Mouse (Mus musculus) adrenal gland, postnatal 10 days (tissue): ENCODE data around the gene Slc7a6. TPM values are rescaled to one million over a fixed set of nuclear protein-coding genes. Genes with fewer than 3 reads are reported as not detected.
A peak's percentile ranks its signal among the peaks of the same experiment; 100 is the strongest.

Experiments
- DNase-seq: peaks from one replicate; pipeline ENCODE4 v3.0.0; 2021; ENCODE audit warnings: mixed read lengths
- total RNA-seq, 2 experiments: library from RNA; stranded (reverse); gene quantifications; 2 replicates each; pipeline ENCODE4 v1.2.3; 2021

The Slc7a6 gene
- total RNA-seq, 2 experiments from 2014 or later, result 28.2 to 28.7 TPM

DNA sequence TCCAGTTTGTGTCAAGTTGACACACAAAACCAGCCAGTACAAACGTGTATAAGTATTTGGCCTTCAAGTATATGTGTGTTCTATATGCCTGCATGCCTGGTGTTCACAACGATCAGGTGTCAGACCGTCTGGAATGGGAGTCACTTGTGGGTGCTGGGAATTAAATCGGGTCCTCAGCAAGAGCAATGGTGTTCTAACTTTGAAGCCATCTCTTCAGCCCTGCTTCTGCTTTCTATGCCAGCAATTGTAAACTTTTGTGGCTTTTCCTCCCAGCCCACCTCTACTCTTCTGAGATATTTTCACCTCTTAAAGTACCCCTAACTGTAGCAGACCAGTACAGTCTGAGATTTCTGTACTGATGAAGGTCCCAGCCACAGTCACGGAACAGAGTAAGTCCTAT is 28.5 kb upstream of the Slc7a6 start:
- no peak for DNase-seq

DNA sequence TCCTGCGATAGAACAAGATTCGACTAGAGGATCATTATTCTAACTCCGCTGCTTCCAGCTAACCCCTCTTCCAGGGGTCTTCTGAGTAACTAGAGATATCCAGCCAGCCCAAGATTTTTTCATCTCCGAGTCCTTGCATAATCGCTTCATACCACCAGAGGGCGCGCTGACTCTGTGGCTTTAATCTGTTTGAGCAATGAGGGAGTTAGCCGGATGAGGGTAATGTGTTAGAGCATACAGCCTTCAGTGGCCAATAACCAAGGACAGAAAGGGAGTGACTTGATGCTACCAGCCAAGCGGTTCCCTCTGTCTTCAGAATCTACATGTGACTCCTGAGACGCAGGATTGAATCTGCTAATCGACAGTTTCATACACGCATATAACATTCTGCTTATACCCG is 27.9 kb upstream of the Slc7a6 start:
- peak; percentile 90 for DNase-seq

DNA sequence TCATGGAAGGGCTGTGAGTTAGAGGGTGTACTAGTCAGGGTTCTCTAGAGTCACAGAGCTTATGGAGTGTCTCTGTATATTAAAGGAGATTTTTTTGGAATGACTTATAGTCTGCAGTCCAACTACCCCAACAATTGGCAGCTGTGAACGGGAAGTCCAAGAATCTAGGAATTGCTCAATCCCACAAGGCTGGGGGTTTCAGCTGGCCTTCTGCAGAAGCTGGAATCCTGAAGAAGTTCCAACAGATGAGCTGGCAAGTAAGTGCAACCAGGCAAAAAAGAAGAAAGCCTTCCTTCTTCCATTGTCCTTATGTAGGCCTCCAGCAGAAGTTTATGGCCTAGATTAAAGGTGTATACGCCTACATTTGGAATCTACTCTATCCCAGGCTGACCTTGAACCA is 23.3 kb upstream of the Slc7a6 start:
- DNase-seq, result no peak

DNA sequence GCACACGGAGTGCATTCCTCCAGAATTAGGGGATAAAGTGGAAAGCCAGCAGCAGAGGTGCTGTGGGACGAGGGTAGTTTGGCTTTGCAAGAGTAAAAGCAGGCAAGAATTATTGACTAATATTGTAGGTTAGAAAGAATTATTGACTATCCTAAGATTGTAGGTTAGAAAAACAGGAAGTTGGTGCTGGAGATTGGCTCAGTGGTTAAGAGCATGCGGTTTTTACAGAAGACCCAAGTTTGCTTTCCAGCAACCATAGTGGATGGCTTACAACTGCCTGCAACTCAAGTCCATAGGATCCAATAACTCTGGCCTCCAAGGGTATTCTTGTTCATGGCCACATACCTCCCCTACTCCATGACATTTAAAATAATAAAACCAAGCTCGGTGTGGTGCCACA is 22.6 kb upstream of the Slc7a6 start:
- no peak for DNase-seq

DNA sequence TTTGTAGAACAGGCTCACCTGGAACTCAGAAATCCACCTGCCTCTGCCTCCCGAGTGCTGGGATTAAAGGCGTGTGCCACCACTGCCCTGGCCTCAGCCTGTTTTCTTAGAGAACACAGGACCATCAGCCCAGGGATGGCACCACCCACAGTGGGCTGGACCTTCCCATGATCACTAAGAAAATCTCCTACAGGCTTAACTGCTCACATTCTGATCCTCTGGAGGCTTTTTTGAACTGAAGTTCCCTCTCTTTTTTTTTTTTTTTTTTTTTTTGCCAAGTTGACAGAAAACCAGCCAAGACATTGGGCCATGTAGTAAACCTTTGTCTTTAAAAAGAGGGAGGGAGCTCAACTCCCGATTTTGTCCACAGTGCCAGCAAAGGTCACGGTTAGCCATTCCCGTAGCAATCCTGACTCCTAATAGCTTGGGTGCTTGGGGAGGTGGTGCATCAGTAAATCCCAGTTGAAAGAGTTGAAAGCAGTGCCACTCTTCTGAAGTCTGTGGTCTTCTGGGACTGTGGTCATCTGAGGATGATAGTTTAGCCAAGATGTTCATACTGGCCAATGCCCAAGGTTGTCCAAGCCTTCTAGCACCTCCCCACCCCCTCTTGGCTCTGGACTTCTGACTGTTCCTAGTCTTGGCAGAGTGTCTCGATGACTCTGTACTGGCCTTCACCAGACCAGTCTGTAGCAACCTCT is 20.6 kb upstream of the Slc7a6 start:
- DNase-seq, result peak; percentile 84

DNA sequence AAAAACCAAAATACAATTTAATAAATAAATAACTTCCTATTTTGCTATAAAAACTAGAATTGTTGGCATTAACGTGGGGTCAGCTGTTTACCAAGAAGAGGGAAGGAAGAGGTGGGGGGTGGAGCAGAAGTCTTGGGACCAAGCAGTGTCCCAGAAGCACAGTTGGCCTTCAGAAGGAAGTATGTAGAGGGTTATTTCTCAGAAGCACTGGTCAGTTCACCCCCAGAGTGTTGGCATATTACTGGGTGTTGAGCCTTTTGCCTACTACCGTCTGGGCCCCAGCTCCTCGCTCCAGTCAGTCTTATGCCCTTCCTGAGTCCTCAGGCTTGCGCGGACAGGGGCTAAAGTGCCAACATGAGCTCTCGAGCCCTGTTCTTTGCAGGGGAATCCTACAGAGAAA is 19.6 kb upstream of the Slc7a6 start:
- DNase-seq, result peak; percentile 63

DNA sequence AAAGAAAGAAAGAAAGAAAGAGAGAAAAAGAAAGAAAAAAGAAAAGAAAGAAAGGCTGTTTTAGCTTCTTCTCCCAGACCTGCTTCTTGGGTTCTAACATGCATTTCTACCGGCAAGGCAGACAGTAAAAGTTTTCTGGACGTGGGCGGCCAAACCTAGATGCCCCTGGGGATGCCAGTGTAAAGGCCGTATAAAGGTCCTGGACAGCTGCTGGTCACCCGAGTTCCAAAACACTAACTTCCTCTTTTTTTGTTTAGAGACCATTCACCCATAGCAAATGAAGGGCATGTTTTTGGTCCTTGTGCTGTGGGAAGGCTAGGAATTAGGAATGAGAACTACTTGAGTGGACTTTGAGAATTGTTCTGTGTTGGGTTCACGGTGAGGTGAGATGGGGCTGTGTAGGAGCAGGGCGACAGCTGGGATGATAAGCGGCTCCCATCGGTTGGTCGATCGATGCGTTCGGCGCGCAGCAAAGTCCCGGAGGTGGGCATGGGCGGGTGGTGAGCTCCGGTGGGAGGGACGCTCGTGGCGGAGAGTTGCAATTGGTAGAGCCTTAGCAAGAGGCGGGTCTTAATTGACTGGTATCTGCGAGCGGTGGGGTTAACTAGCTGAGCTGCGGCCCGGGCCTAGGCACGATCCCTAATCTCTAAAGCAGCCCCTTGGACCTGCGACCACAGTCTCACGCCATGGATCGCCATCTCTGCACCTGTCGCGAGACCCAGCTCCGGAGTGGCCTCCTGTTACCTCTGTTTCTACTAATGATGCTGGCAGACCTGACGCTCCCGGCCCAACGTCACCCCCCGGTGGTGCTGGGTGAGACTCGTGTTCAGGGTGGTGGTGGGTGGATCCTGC is 18.6 kb upstream of the Slc7a6 start, which contains the start of gene Pla2g15:
Pla2g15 (plus strand) TSS at position 599 of the 852 bp plus-strand sequence.
- peak; percentile 95 for DNase-seq

DNA sequence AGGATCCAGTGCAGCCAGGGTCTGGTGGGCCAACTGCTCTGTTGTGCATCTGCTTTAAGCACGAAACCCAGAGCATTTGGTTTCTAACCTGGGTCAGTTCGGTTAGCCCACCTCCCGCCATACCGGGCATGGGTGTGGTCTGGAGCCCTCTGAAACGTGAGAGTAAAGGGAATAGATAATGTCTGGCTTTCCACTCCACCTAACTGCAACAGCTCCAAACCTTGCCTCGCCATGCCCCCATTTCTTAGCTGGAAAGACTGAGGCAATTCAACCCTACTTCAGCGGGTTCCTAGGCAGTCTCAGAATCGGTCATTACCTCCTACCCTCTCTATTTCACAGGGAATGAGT is 18.0 kb upstream of the Slc7a6 start:
- DNase-seq, result no peak

DNA sequence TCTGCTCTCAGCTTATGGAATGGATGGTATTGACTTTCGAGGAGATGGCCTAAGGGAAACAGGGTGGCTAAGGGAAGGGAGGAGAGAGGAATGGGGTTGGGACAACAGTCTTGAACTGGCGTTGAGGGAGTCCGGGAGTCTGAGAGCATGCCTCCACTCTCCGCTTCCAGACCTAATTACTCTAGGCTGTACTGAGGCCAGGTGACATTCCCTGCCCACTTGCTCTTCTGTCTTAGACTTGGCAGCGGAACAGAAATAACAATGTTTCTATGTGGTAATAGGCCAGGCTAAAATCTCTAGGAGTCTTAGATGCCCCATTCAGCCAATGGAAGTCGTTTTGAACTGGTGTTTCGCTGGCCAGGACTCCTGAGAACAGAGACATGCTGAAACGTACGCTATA is 17.6 kb upstream of the Slc7a6 start:
- no peak for DNase-seq

DNA sequence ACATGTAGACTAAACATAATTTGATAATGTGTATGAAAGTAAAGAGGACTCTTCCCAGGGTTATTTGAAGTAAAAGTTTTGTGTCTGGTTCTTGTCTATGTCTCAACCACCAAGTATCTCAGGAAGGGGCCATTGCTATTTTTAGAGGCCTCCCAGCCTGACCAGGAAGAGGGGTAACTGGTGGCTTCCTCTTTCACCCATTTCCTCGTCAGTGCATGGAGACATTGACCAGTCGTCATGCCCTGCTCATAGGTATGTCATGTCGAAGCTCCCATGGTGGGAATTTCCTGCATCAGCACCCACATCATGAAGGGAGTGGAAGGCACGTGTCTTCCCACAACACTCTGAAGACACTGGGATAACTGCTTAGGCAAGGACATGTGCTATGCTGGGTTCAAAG is 15.8 kb upstream of the Slc7a6 start:
- DNase-seq, result no peak

DNA sequence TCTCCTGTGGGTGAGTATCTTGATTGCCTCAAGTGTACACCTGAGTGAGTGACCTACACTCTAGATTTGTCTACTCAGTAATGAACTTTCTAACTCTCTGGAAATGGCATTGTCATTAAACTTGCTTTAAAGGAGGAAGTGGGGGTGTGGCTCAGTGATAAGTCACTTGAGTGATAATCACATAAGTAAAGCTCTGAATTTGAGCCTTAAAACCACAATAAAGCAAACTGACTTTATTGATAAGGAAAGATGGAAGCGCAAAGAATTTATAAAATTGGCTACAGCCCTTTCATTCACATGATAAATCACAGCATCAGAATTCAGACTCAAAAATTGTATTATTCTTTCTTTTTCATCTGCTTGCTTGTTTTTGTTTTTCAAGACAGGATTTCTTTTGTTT is 11.2 kb upstream of the Slc7a6 start:
- no peak for DNase-seq

DNA sequence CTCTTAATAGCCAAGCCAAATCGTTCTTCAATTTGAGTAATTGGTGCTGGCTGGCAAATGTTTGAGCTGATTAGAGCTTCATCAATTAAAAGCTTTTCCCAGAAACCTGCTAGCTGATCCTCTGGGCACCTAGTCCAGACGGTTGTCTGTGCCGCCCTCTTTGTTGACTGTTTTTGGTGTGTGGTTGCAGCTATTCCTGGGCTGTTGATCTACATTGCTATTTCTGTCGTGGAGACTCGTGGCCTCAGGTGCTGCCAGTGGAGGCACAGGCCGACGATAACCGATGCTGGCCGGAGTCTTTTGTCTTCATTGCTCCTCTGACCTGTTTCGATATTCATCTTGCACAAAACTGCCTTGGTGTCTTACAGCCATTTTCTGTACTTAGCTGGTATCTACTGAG is 10.3 kb upstream of the Slc7a6 start:
- DNase-seq, result no peak

DNA sequence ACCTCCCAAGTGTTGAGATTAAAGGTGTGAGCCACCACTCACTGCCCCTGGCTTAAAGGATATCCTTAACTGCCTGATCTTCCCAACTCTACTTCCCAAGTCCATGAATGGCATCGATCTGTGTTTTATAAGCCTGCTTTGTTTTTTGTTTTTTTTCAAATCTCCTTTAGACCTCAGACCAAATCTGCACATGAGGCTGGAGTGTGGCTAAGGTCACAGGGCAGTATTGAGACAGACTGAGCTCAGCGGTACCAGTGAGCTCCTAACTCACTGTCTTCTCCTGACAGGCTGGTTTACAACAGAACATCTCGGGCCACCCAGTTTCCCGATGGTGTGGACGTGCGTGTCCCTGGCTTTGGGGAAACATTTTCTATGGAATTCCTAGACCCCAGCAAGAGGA is 8.8 kb upstream of the Slc7a6 start:
- DNase-seq, result no peak

DNA sequence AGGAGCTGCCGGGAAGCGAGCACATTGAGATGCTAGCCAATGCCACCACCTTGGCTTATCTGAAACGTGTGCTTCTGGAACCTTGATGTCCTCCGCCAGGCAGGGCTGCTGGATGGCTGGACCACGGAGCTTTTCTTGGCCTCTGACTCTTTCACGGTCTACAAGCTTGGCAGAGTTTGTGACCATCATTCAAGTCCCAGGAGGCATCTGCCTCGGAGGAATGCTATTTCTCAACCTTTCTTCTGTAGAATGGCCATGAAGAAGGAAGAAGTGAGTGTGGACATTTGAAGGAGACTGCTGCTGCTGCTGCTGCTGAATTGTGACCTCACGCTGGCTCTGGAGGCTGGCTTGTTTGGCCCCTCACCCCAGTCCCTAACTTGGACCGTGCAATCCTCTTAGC is 5.4 kb upstream of the Slc7a6 start:
- DNase-seq, result peak; percentile 51

DNA sequence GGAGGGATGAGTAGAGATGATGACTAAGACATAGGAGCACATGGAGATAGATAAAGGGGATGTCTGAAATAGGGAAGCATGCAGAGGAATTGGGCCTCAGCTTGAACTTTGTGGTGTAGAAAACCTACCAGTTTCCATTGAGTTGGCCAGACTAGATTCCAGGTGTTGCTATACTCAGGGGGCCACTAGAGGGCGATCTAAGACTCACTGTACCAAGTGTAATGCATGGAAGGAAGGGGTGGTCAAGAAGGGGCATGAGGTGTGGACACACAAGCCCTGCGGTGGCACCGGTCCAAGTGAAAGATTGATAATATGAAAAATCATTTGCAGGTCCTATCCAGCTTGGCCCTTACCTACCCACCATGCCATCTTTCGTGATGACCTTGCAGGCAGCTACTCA is 3.2 kb upstream of the Slc7a6 start:
- DNase-seq, result peak; percentile 83

DNA sequence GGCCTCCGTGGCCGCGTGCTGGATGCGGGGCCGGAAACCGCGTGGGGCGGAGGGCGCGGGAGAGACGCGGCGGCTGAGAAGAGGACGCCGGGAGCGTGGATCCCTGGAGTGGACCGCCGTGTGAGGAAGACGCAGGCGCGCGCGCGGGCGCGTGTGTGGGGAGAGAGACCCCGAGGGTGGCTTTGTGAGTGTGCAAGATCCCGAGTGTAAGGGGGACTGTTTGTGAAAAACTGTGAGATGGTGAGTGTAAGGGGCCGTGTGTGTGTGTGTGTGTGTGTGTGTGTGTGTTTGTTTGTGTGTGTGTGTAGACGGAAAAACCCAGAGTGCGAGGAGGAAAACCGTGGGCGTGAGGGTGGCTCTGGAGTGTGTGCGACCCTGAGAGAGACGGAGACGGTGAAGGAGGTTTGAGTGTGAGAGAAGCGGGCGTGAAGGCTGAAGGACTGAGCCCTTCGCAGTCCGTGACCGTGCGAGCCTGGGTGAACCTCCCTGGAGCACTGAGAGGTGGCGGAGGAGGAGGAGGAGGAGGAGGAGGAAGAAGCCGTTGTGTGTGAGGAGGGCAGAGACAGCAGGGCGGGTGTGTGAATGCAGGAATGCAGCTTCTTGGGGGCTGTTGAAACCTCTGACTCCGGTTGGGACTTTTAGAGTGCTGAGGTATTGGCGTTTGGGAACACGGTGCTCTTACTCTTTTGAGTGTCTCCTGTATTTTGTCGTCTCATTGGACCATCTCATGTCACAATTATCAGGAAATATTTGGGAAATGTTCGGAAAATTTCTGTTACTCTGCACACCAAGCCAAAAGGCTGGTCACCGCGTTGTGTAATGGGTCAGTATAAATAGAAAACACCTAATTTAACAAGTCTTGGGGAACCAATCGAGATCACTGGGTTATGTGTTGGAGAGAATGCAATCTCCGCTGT is 618 bp downstream of the Slc7a6 start:
- DNase-seq, result peak; percentile 54

DNA sequence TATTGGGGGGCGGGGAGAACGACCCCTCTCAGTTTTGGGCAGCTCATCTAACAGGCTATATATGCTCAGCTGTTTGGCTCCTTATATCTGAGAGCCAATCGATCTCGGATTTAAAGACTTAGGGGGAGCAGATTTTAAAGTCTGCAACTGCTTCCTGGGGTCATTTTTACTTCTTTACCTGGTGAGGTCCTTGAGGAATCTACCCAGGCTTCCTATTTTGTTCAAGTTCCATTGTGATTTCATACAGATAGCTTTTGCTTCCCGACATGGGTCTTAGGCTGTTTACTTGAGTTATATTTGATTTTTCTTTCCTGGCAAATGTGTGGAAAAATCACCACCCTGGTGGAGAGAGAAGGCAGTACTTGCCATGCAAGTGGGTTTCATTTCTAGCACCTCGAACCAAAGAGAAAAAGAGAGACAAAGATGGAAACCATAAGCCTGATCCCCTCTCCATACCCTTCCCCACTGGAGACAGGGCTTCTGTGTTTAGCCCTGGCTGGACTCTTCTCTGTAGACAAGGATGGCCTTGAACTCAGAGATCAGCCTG is 1.4 kb downstream of the Slc7a6 start:
- no peak for DNase-seq

DNA sequence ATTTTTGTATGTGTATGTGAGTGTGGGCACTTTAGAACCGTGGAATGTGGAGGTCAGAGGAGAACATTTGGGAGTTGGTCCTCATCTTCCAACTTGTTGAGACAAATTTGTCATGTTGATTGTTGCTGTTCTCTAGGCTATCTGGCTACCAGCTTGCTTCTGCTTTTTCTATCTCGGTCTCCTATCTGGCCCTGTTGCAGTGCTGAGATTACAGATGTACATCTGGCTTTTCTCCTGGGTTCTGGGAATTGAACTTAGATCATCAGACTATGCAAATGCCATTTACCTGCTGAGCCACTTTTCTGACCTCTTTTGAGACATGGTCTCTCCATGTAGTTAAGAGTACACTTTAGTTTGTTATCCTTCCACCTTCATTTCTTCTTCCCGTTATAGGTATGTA is 4.9 kb downstream of the Slc7a6 start:
- DNase-seq, result no peak

DNA sequence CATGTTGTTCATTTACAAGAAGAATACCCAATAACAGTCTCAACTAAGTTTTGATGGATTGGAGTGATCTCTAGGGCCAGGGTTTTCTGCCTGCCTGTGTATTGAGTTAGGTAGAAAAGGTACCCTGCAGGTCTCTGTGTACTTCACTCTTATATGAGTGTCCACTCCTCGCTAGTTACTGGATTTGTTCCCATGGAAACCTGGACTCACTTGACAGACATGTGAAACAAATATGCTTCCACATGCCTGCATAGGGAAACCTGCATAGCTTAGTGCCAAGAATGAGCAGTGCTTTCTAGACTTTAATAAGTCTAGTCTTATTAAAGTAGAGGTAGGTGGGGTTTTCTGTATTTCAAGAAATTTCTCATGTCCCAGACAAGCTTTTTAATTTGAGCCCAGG is 8.2 kb downstream of the Slc7a6 start:
- DNase-seq, result no peak

DNA sequence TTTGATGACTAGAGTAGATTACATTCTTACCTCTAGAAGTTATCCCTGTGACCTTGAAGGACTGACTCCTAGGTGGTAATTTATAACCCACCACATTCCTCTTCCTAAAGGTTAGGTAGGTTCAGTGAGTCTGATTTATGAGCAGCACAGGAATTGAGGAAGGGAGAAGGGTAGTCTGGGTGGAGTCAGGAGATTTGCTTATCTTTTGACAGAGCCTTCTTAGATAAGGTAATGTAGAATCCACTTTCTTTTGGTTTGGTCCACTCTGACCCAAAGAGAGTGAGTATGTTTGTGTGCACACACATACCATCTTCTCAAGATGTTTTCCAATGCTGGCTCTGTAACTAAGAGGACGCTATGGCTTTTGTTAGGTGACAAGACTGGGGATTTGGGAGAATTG is 8.9 kb downstream of the Slc7a6 start:
- DNase-seq, result no peak

DNA sequence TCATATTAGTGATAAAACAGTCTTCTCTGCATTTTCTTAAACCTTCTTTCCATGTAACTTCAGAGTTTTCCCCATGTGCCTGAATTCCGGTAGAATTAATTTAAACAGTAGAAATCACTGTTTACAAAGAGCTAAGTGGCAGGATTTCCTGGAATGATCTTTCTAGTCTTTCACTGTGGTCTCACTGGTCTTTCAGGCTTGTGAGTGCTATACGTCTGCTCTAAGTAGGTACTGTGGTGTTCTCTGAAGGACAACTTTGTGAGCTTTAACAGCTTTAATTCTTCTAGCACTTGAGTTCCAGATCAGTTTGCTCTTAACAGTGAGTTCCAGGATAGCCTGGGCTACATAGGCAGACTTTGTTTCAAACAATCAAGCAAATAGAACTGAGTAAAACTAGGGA is 9.8 kb downstream of the Slc7a6 start:
- DNase-seq, result no peak

DNA sequence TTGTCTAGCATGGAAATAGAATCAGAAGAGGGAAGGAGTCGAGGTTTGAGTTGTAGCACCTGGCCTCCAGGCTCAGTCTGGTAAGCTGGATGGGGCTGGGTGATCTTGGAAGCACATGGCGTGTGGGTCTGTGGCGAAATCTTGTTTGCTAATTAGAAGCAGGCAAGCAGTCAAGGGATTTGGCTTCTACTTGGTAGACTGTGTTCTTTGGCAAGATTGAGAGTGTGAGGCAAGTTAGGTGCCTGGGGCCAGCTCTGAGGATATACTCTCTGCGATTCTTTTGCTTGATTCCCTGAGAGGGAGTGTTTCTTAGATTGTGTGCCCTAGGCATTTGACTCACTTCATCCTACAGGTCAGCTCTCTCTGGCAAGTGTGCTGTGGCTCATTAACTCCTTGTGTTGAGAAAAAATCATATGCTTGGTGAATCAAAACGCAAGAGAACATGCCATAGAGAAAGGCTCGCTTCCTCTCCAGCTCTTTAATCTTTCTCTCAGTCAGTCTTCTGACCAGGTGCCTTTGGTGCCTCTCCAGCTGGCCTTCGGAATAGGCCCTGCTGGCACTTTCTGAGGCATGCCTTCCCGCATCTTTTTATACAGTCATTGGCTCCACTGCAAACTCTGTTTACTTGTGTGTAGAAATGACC is 17.1 kb downstream of the Slc7a6 start:
- DNase-seq, result peak; percentile 55
